Mouse (Mus musculus): Measurements from ENCODE around the gene Grik4.

- TF ChIP-seq CTCF (IDR thresholded peaks at IDR 0.05; ENCODE audit: control insufficient read depth, insufficient read depth, insufficient replicate concordance, low read depth, low read length) = no peak
- no peak for TF ChIP-seq POLR2A (IDR thresholded peaks at IDR 0.05; ENCODE audit: control insufficient read depth, low read depth, low read length)
These were observed 201.9 kb downstream of the Grik4 start for GRCm38 (mm10) chr9:42742385-42742784.
